Mouse (Mus musculus): Measurements from ENCODE around the gene Stat5b. TPM values are rescaled to one million over a fixed set of nuclear protein-coding genes. Genes with fewer than 3 reads are reported as not detected.

The Stat5b gene
- polyA plus RNA-seq, 1 experiment from 2014 or later: 18.5 TPM

- Histone ChIP-seq H3K4me3 (replicated peaks) (no peak overlapping the region), H3K9me3 (replicated peaks) (no peaks in the 10 kb centered on the region), H3K4me1 (peaks cover 16% of the 10 kb centered on the region), H3K36me3 (peaks cover 52% of the 10 kb centered on the region), H3K4me2 (no peak overlapping the region), H3K9ac (replicated peaks) (no peak overlapping the region), H3K27me3 (replicated peaks) (peaks cover 13% of the 10 kb centered on the region; the same call in 1 of the 2 replicates), H3K27ac (replicated peaks) (no peak overlapping the region)
- no peak for ATAC-seq (ENCODE audit: low FRiP score)
- WGBS: 89% methylated on average over 11 of the region's 12 CpGs
Observed at GRCm38 (mm10) chr11:100754021-100754692, 96.4 kb downstream of the Stat5b start.

DNA sequence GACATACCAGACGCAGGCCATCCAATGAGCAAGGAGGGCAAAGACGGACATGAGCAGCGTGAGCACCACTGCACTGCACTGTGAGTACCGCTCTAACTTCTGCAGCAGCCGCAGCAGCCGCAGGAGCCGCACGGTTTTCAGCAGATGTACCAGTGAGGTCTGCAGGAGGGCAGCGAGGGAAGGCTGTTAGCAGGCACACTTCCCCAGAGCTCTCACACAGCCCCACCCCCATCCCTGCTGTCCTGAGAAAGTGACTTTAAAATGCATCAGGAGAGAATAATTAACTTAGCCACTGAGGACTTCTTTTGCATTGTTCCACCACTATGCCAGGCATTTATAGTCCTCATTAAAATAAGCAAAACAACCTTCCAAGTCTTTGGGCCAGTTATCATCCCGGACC is 98.2 kb downstream of the Stat5b start:
- ATAC-seq (ENCODE audit: low FRiP score): no peak
- no peak overlapping the region for H3K4me3 ChIP-seq (replicated peaks)
- H3K9me3 ChIP-seq (replicated peaks): no peaks in the 10 kb centered on the region
- no peak overlapping the region for H3K4me2 ChIP-seq
- H3K27ac ChIP-seq (replicated peaks): no peak overlapping the region
- H3K36me3 ChIP-seq: peaks cover 52% of the 10 kb centered on the region
- peaks cover 10% of the 10 kb centered on the region; the same call in 1 of the 2 replicates for H3K27me3 ChIP-seq (replicated peaks)
- 0 out of 2 replicates have a peak, but pooled peaks cover 2% of the 10 kb centered on the region for H3K4me1 ChIP-seq
- 17% methylated on average over 10 of the region's 10 CpGs for WGBS
- H3K9ac ChIP-seq (replicated peaks): no peak overlapping the region

- H3K9ac ChIP-seq (replicated peaks): no peak overlapping the region
- ATAC-seq (ENCODE audit: low FRiP score): no peak
- 91% methylated on average over 16 of the region's 16 CpGs for WGBS
- 0 out of 2 replicates have a peak, but pooled peaks cover 10% of the 10 kb centered on the region for H3K27me3 ChIP-seq (replicated peaks)
- H3K4me3 ChIP-seq (replicated peaks): no peak overlapping the region
- H3K4me2 ChIP-seq: no peak overlapping the region
- H3K36me3 ChIP-seq: peaks cover 38% of the 10 kb centered on the region
- H3K27ac ChIP-seq (replicated peaks): no peak overlapping the region
- 0 out of 2 replicates have a peak, but pooled peaks cover 2% of the 10 kb centered on the region for H3K4me1 ChIP-seq
- H3K9me3 ChIP-seq (replicated peaks): no peaks in the 10 kb centered on the region
Observed at GRCm38 (mm10) chr11:100750127-100750526, 100.4 kb downstream of the Stat5b start.

DNA sequence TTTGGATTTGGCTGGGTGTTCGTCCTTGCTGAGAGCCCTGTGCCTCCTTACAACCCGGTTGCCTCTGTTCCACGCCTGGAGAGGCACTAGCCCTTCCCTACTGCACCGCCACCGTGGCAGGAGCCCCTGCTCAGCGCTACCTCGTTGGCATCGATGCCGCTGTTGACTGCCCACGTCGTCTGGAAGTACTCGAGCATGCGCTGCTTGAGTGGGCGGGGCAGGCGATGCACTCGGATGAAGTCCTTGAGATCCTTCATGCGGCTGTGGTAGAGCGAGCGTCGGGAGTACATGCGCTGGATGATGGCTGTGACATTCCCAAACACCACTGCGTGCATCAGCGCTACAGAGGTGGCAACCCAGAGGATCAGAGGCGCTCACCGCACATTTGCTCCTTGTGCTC is 101.1 kb downstream of the Stat5b start:
- no peak for ATAC-seq (ENCODE audit: low FRiP score)
- H3K4me1 ChIP-seq: 0 out of 2 replicates have a peak, but pooled peaks cover 2% of the 10 kb centered on the region
- no peak overlapping the region for H3K27ac ChIP-seq (replicated peaks)
- H3K4me3 ChIP-seq (replicated peaks): no peak overlapping the region
- no peak overlapping the region for H3K4me2 ChIP-seq
- H3K9ac ChIP-seq (replicated peaks): no peak overlapping the region
- peaks cover 35% of the 10 kb centered on the region for H3K36me3 ChIP-seq
- 0 out of 2 replicates have a peak, but pooled peaks cover 10% of the 10 kb centered on the region for H3K27me3 ChIP-seq (replicated peaks)
- 55% methylated on average over 25 of the region's 25 CpGs for WGBS
- no peaks in the 10 kb centered on the region for H3K9me3 ChIP-seq (replicated peaks)

DNA sequence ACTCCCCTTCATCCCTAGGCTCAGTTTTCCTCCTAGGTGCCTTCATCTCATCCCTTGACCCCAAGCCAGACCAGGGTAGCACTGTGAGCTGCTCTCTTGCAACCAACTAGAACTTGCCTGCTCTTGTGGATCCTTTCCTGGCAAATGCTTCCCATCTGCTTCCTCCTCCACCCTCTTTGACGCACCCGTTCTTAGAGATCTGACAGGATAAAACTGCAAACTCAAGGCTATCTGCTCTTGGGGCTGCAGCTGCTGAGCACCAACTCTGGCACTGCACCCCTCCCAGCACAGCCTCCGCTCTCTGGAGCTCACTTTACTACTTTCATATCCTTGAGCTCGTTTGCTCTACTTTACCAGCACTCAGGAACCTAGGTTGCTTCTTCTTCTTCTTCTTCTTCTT is 101.9 kb downstream of the Stat5b start:
- H3K9me3 ChIP-seq (replicated peaks): no peaks in the 10 kb centered on the region
- no peak overlapping the region for H3K4me3 ChIP-seq (replicated peaks)
- no peak overlapping the region for H3K9ac ChIP-seq (replicated peaks)
- 0 out of 2 replicates have a peak, but pooled peaks cover 10% of the 10 kb centered on the region for H3K27me3 ChIP-seq (replicated peaks)
- H3K4me2 ChIP-seq: no peak overlapping the region
- no peak for ATAC-seq (ENCODE audit: low FRiP score)
- no peak overlapping the region for H3K27ac ChIP-seq (replicated peaks)
- 79% methylated on average over 4 of the region's 4 CpGs for WGBS
- 0 out of 2 replicates have a peak, but pooled peaks cover 2% of the 10 kb centered on the region for H3K4me1 ChIP-seq
- peaks cover 32% of the 10 kb centered on the region for H3K36me3 ChIP-seq

DNA sequence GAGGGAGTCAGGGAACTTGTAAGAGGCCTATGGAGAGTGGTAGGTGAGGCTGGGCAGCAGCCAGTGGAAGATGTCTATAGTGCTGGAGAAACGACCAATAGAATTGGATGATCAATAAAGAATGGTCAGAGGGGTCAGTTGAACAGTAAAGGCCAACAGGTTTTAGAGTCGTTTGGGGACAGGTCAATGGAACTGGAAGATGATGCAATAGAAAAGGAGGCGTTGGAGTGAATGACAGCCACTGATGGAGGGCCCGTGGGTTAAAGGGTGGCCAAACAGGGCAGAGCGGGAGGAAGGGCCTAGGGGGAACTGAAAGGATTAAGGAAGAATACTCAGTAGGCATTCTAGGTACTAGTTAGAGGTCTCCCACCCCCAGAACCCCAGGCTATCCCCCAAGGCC is 103.4 kb downstream of the Stat5b start:
- Histone ChIP-seq H3K27me3 (replicated peaks) (0 out of 2 replicates have a peak, but pooled peaks cover 10% of the 10 kb centered on the region), H3K4me2 (no peak overlapping the region), H3K27ac (replicated peaks) (no peak overlapping the region), H3K4me3 (replicated peaks) (no peak overlapping the region), H3K4me1 (0 out of 2 replicates have a peak, but pooled peaks cover under 1% of the 10 kb centered on the region), H3K9ac (replicated peaks) (no peak overlapping the region), H3K9me3 (replicated peaks) (no peaks in the 10 kb centered on the region), H3K36me3 (peaks cover 29% of the 10 kb centered on the region)
- ATAC-seq (ENCODE audit: low FRiP score): no peak
- 69% methylated on average over 5 of the region's 5 CpGs for WGBS

DNA sequence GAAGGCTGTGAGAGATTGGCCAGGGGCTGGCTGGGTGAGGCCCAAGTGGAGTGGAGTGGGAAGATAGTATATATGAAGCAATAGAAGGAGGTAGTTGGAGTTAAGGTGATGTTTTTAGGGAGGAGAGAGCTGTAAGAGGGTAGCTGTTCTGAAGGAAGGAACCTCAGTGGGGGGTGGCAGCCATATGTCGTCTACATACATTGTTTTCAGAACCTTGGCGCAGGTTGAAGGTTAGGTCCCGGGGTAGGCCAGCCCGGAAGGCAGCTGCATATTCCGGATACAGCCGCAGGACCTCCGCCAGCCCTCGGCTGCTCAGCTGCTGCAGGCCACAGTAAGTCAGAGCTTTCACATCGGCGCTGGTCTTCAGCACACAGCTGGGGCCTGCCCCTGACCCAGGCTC is 104.0 kb downstream of the Stat5b start:
- peaks cover 27% of the 10 kb centered on the region for H3K36me3 ChIP-seq
- H3K4me2 ChIP-seq: no peak overlapping the region
- no peak overlapping the region for H3K27ac ChIP-seq (replicated peaks)
- 0 out of 2 replicates have a peak, but pooled peaks cover 10% of the 10 kb centered on the region for H3K27me3 ChIP-seq (replicated peaks)
- 87% methylated on average over 10 of the region's 10 CpGs for WGBS
- H3K9me3 ChIP-seq (replicated peaks): no peaks in the 10 kb centered on the region
- no peak for ATAC-seq (ENCODE audit: low FRiP score)
- H3K4me1 ChIP-seq: no peaks in the 10 kb centered on the region
- H3K9ac ChIP-seq (replicated peaks): no peak overlapping the region
- no peak overlapping the region for H3K4me3 ChIP-seq (replicated peaks)

GRCm38 (mm10) chr11:100745085-100745484 is 105.4 kb downstream of the Stat5b start:
- H3K4me3 ChIP-seq (replicated peaks): no peak overlapping the region
- H3K9ac ChIP-seq (replicated peaks): no peak overlapping the region
- no peak overlapping the region for H3K4me2 ChIP-seq
- 12% methylated on average over 6 of the region's 6 CpGs for WGBS
- H3K27me3 ChIP-seq (replicated peaks): 0 out of 2 replicates have a peak, but pooled peaks cover 6% of the 10 kb centered on the region
- 0 out of 2 replicates have a peak, but pooled peaks have one; percentile 40 for ATAC-seq (ENCODE audit: low FRiP score)
- no peaks in the 10 kb centered on the region for H3K9me3 ChIP-seq (replicated peaks)
- peaks cover 20% of the 10 kb centered on the region for H3K36me3 ChIP-seq
- no peak overlapping the region for H3K27ac ChIP-seq (replicated peaks)
- no peaks in the 10 kb centered on the region for H3K4me1 ChIP-seq

DNA sequence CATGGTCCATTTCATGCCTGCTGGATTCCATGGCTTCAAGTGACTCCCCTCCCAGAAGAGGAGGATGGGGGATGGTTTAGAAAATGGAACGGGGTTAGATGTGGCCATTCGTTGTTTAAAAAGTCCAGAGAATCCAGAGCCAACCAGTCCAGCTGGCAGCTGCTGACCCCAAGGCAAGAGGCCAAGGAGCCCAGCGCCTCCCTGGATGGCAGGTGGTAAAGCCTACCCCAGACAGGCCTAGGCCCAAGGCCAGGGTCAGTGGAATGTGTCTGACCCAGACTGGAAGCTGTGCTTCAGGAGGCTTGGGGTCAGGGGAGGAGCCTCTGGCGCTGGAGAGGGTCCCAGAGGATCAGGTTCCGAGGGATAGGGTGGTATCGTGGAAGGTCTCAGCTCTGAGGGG is 109.2 kb downstream of the Stat5b start:
- whole genome bisulfite sequencing: 75% methylated on average over 6 of the region's 6 CpGs
- Histone ChIP-seq H3K9me3 (replicated peaks) (no peaks in the 10 kb centered on the region), H3K4me3 (replicated peaks) (no peak overlapping the region), H3K36me3 (peaks cover 13% of the 10 kb centered on the region), H3K4me2 (no peak overlapping the region), H3K9ac (replicated peaks) (no peak overlapping the region), H3K27me3 (replicated peaks) (no peaks in the 10 kb centered on the region), H3K4me1 (peaks cover 17% of the 10 kb centered on the region), H3K27ac (replicated peaks) (no peak overlapping the region)
- no peak for ATAC-seq (ENCODE audit: low FRiP score)

DNA sequence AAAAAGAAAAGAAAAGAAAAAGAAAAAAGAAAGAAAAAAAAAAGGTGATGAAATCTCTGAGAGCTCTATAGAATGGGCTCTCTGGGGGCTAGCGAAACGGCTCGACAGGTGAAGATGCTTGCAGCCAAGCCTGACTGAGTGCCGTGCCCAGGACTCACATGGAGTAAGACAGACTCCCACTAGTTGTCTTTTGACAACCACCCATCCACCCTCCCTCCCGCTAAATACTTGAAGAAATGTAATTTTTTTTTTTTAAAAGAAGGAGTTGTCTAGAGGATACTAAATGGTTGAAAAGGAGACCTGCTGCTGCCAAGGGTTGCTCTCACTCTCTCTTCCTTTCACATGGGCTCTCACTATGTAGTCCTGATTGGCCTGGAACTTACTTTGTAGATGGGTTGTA is 111.8 kb downstream of the Stat5b start:
- peak overlapping the region; percentile 85 for H3K27ac ChIP-seq (replicated peaks)
- 14% methylated on average over 5 of the region's 5 CpGs for WGBS
- no peaks in the 10 kb centered on the region for H3K27me3 ChIP-seq (replicated peaks)
- no peaks in the 10 kb centered on the region for H3K9me3 ChIP-seq (replicated peaks)
- peaks cover 10% of the 10 kb centered on the region for H3K36me3 ChIP-seq
- peaks cover 29% of the 10 kb centered on the region for H3K4me1 ChIP-seq
- peak overlapping the region; percentile 62 for H3K4me2 ChIP-seq
- ATAC-seq (ENCODE audit: low FRiP score): no peak
- peak overlapping the region; percentile 49; the same call in 1 of the 2 replicates for H3K9ac ChIP-seq (replicated peaks)
- H3K4me3 ChIP-seq (replicated peaks): peak overlapping the region; percentile 77

GRCm38 (mm10) chr11:100738066-100738604 is 112.4 kb downstream of the Stat5b start, which contains the start of gene Rab5c:
TSS of gene Rab5c (minus strand) at chr11:100738215.
- H3K4me1 ChIP-seq: peaks cover 29% of the 10 kb centered on the region
- peak; percentile 98 for ATAC-seq (ENCODE audit: low FRiP score)
- H3K9ac ChIP-seq (replicated peaks): peak within 1 kb of the TSS; percentile 90
- peak within 1 kb of the TSS; percentile 89 for H3K4me2 ChIP-seq
- H3K36me3 ChIP-seq: peaks cover 12% of the 10 kb centered on the region
- under 1% methylated on average over 35 of the region's 39 CpGs for WGBS
- no peaks in the 10 kb centered on the region for H3K27me3 ChIP-seq (replicated peaks)
- H3K27ac ChIP-seq (replicated peaks): peak within 1 kb of the TSS; percentile 85
- H3K4me3 ChIP-seq (replicated peaks): peak within 1 kb of the TSS; percentile 77
- H3K9me3 ChIP-seq (replicated peaks): no peaks in the 10 kb centered on the region

Data from neural tube, embryonic 15.5 days (tissue).